Mouse (Mus musculus) natural killer cell, adult 2 months (primary cell): Measurements from ENCODE around the gene Slco3a1.

Experiments used
- DNase-seq, 2 experiments: peaks; one replicate each; pipeline ENCODE4 v3.0.0; 2022; ENCODE audit warnings: low spot score in 2 of 2

The Slco3a1 gene

DNA sequence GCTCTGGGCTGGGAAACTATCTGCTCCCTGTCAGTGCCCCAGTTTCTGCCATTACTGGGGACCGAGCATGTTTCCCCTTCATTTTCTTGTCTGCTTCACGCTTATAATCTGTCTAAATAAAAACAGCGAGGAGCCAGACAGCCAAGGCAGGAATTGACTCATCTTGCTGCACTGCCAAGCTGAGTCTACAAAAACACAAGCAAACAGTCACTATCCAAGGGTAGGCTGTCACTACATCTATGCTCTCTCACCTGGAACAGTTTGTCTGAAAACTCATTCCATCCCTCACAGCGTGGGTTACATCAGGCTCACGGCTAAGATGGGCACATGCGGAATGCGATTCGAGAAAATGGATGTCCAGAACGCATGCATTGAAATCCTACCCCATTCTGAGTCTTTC is 207.6 kb downstream of the Slco3a1 start:
- DNase-seq: no peak

DNA sequence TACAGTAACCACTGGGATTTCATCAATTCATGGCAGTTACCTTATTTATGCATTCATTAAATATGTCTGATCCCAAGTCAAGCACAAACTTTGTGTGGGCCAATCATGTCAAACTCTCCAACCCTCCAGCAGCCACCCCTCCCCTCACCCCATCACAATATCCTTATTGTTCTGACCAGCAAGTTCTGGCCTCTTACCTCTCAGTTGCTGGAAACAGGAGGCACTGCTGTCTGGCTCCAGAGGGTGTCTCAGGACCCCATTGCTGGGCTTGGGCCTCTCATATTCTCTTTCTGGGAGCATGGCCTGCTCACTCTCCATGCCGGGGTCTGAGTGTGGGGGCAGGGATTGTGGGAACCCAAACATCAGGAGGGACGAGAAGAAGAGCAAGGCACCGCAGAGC is 208.1 kb downstream of the Slco3a1 start:
- no peak for DNase-seq

DNA sequence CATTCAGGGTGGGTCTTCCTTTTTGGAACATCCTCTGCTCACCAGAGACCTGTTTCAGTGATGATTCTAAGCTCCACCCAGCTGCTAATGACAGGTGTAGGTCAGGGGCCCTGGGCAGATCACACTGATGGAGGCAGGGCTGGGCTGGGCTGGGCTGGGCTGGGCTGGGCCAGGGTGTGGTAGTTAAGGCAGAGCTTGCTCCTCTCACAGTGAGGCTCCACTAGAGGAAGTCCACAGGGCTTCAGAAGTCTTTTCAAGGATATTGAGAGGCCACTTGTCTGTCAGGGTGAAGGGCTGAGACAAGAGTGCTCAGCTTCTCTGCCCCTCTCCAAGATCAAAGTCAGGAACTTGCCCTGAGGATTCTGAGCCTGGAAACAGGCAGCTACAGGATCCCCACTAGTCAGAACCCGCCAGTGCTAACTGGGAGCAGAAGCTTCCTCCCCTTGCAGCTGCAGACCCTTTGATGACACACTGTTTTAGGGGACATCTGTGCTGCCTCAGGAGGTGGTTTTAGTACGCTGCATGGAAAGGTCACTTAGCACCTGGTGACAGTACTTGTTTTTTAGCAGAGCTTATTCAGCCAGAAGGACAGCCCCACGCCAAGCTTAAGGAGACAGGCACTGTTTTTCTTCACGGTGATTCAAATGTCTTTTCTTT is 213.3 kb downstream of the Slco3a1 start:
- DNase-seq: no peak

DNA sequence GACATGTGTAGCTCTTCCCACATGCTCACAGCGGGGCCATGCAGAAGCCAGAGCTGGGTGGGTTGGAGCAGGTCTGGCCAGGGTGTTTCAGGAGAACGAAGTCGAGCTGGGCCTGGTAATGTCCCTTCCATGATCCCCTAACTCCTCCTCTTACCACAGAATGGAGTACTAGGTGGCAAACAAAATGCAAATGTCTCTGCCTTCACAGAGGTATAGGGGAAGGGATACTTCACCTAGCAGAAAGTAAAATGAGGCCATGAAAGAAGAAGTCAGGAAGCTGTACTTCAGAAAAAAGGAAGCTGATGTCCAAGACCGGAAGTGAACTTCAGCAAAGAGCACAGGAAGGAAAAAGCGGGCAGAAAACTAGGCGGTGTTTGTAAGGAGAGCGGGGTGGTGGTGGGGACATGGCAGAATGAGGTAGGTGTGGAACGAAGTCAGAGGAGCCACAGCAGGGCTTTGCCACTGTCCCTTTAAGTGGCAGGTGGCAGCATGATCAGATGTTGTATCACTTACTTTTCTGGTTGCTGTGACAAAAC is 214.1 kb downstream of the Slco3a1 start:
- no peak for DNase-seq

DNA sequence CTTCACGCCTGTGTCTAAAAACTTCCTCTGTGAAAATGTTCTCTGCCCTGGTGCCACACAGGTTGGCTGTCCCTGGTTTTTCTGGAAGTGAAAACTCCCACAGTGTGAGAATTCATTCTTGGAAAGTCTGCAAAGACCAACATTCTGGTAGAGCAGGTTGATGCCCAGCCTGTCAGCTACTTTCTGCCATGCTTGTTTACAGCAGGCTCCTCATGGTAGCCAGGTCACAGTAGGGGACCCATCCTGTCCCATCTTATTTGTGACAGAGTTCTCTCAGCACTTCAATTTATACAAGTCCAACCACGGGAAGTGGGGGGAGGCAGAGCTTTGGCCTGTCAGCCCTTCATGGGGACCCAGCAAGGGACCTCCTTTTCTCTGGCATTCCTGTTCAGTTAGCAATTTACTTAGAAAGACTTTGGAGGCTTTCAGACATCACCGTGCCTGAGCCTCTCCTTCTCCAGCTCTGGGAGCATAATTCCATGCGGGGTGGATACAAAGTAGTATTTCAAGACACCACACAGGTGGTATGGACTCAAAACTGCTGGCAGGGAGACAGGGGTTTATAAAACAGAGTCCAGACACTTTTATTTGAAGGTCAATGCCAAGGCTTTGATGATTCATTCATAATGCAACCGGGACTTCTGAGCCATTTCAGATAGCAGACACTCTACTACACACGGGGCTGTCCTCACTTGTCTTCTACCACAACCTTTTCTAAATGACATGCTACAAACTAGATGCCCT is 216.7 kb downstream of the Slco3a1 start:
- no peak for DNase-seq

DNA sequence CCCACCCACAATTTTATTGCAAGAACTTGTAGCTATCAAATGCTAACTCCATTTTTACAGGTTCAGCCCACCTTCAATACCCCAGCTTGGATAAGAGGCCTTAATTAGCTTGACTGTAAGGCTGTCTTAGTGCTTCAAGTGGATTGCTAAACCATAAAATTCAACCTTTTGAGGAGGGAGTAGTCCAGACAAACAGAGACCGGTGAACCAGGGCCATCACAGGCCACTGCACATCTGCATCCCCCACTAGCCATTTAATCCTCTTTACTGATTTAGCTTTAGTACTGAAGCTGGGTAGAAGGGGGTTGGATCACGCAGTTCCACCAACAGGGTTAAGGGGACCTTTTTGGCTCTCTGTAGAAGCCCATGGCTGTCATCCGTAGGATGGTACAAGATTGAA is 222.3 kb downstream of the Slco3a1 start:
- DNase-seq: no peak

DNA sequence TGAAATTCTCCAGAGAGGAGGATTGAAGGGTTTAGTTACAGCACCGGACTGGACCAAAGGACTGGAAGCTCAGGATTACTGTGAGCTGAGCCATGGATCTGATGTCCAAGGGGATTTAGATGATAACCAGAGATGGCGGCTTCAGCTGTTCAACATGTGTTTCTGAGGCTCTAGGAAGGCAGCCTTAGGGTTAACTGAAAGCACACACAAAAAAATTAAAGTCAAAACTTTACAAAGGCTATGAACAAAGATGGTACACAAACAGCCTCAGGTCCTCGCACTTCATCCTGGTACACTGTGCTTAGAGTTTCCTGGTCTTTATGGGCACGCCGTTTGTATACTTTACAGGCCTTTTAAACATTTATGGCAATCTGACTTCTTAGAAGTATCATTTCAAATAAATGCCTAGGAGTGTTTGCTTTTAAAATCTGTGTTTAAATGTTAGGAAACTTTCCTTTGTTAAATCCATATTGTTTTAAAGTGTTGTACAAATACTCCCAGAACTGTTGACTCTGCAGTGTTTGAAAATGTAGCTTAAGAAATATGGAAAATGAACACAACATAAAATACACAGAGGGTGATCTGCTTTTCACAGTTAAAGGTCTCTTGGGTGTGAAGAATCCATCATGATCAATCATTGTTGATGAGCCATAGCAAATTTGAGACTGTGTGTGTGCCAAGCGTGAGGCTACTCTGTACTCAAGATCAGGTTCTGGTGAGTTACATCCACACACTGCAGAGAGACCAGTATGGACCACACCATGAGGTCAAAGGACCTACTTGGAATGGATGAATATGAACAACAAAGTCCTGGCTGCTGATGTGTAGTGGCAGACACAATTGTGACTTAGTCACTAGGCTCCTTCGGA is 223.5 kb downstream of the Slco3a1 start:
- DNase-seq: no peak

DNA sequence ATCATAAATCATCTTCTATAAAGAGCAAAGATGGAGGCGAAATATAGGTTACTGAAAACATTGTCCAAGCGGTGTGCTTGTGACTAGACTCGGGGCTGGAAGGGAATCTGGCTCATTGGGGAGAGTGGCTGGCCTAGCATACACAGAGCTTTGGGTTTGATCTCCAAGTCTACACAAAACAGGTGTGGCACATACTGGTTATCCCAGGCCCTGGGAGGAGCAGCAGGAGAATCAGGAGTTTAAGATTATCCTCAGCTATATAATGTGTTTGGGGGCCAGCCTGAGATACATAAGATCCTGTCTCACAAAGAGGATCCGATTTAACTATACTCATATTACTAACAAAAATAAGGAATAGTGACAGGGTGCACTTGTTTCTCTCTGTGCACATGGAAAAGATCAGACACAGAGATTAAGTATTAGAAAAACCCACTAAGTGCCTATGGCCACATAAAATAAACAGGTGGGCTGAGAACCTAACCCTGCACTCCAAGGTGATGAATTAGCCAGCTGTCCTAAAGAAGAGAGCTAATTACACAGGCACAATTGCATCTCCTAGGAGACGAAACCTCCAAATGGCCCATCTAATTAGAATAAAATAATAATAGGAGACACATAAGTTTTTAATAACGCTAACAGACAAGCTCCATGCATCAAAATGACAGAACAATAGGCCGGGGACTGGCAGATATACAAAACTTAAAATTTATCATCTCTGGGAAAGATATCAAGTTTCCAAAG is 224.3 kb downstream of the Slco3a1 start:
- DNase-seq: no peak

DNA sequence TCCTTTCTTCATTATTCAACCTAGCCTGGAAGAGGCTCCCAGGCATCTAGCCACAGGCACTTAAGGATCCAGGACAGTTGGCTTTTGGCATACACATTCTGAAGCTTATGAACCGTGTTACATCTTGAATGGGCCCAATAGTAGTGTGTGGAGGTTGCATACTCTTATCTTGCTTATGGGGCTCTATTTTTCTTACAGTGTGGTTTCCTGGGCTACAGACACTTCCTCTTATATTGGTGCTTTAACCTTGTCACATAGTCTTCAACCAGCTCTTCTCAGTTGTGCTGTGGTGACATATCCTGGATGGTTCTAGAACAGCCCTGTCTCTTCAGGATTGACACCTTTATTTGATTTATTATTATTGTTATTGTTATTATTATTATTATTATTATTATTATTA is 225.6 kb downstream of the Slco3a1 start:
- no peak for DNase-seq

DNA sequence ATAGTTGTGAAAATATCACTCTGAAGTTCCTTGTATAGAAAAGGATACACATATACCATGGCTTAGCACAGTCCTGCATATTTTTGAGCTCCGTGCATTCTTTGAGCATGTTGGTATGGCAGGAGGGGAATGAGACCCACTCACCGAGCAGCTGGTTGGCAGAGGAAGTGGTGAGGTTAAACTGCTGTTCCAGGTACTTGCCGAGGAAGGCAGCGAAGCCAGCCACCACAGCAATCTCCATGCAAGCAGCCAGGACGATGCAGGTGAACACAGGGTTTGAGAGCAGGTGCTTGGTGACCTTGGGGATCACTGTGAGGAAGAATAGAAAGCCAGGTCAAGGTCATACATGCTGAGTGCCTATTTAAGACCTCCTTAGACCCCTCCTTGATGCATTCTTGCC is 226.9 kb downstream of the Slco3a1 start:
- DNase-seq: no peak

DNA sequence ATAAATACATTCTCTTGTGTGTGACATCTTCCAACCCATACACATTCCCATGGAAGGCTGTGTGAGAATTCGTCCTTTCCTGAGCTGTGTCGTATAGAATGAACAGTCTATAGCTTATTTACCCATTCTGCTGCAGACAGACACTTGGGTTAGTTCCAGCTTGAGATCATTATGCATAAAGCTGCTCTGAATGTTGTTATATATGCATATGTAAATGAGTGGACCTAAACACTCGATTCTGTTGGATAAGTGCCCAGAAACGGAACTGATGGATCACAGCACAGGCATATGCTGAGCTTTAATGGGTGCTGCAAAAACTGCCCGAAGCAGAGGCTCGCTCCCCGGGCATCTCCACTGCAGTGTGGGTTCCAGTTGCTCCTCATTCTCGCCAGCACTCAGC is 229.5 kb downstream of the Slco3a1 start:
- no peak for DNase-seq

DNA sequence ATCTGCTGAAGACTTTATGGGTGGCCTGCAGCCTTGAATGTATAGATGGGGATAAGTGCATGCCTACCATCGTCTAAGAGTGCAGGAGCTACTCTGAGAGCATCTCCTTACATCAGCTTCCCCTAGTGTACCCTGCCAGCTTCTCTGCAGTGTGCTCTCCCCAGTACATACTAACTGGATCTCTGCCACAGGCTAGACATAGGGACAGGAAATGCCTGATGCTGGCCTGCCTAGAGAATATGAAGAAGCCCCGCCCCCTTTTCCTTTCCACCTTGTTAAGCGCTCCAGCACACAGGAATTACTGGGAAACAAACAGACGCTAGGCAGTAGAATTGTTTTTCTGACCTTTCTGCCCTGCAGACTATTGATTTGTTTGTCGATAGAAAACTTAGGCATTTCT is 230.9 kb downstream of the Slco3a1 start:
- no peak for DNase-seq

DNA sequence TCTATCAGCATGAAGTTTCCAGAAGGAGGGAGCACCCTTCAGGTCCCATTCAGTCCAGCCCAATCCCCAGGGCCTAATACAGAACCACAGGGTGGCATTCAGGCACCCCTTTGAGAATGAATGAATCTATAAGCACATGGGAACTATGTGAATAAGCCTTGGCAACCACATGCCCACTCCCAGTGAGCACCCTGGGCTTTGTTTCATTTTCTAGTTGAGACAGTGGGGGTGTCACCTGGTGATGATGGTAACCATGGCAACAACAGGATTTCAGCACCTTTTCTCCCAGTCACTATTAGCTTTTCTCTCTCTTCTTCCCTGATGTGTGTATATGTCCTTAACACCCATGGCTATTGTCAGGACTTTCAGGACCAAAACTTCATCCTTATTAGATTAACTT is 231.4 kb downstream of the Slco3a1 start:
- no peak for DNase-seq

DNA sequence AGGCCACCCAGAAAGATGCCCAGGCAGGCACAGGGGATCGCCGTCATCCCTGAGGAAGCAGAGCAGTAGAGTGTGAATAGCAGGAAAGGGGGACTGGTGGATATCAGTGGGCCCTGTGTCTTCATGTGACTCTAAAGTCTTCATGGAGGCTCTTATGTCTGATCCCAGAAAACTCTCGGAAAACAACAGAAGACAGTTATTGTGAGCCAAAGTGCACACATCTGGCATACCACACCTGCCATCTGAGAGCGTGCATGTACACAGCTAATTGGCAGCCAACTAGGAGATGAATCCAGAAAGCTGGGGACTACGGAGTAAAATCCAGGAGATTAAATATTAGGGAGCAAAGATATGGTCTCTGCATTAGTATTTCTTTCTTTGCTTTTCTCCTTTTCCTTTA is 233.9 kb downstream of the Slco3a1 start:
- no peak for DNase-seq

DNA sequence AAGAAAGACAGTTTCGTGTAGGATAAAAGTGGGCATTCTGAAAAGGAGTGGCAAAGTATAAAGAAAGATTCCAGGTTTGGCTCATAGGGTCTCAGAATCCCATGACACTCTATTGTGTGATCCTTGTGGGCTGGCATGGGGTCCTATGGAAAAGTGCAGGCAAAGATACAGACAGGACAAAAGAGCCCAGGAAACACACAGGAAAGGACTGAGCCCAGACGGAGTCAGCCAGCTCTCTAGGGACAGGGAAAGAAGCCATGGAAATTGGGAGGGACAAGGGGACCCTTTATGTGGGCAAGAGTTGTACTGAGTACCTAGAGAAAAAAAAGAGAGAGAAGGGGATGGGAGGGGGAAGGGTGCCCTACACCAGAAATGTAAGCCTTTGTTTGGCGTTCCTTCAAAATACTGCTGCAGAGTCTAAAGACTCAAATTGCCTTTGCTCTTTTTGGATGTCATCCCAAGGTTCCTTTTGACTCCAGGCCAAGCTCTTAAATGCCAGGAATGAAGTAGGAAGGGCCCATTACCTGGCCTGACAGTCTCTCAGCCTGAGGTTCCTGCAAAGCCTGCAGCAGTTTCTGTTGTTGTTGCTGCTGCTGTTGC is 238.6 kb downstream of the Slco3a1 start:
- DNase-seq: no peak

DNA sequence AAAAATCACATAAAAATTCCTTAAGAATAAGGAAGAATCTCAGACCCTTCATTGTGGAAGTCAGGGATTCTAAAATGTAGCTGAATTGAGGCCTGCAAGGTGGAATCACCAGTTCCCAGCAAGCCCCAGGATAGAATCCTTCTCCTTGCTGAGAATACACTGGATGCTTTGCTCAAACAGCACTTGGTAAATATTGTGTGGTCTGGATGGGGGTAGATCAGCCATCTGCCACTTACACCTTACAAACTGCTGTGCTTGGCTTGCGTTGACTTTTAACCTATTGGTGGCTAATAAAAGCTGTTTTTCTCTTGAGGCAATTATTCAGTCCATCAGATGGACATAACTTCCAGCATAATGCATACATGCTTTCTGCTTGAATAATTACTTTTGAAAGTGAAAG is 240.3 kb downstream of the Slco3a1 start:
- DNase-seq: no peak

DNA sequence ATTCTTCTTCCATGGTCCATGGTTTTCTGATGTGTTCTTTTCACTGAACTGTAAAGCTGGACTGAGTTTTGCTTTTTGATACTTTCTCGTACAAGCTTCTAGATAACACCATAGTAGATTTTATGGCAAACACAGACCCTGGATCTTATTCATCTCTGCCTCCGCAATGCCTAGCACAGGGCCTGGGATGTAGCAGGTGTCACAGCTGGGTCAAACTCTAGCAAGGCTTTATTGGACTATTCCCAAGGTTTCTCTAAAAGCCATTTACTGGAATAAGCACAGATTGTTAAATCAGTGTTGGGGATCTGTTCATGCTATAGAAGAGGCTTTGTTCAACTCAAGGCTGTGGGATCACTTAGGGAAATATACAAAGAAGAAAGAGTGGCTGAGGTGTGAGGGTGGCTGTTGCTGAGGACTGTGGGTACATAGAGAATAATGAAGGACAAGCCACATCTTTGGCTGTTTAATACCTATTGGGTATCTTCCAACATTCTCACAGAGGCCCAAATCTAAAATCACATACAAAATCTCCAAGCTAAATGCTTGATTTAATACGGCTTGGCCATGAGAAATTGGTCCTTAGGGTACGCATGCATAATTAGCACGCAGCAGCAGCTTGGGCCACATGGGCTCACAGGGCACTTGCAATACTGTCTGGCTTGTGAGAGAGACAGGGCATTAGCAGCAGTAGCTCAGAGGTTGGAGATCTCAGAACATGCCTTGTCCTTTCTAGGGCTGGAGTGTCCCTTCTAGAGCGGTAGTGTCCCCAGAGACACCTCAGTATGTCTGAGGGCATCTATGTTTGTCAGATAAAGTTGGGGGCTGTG is 241.1 kb downstream of the Slco3a1 start:
- DNase-seq: no peak

DNA sequence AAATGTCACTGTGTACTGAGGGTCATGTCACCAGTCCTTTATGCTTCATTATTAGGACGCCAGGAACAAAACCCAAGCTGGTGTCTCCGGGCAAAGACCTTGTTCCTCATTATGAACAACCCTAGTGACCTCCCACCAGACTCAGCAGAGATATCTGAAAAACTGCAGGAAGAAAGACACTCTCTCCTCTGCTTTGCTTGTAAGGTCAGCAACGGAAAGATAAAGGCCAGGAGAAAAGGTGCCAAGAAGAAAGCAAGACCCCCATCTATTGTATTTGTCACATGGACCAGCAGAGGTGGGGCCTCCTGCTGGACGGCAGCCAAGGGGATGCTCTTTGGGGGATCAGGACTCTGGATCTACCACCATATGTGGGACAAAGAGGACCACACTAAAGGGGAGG is 243.0 kb downstream of the Slco3a1 start:
- DNase-seq: no peak

DNA sequence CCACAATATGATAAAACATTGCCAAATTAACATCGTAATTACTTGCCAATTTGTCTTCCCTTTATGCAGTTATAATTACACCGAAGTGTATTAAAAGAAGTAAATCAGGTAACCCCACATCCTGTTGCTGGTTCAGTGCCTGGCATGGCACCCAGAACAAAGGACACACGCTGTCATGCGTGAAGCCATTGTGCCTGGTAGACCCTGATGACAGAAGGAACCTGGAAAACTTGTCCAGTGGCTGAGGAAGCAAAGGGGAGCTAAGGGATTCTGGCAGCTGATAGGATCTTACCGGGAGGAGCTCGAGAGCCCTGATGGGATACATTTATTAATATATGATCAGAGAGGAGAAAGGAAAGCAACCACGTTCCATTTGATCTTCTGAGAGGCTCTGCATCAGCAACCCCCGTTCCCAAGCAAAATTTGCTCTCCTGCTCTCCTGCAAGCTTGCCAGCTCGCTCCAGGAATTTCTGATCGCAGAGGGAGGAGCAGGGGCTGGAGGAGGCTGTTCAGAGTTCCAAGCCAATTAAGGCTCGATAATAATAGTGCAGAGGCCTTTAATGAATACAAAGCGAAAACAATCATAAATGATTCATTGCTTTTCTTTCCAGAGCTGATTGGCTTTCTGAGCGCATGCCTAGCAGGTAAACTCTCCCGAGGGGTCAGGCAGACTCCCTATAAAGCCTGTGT is 250.8 kb downstream of the Slco3a1 start:
- no peak for DNase-seq

DNA sequence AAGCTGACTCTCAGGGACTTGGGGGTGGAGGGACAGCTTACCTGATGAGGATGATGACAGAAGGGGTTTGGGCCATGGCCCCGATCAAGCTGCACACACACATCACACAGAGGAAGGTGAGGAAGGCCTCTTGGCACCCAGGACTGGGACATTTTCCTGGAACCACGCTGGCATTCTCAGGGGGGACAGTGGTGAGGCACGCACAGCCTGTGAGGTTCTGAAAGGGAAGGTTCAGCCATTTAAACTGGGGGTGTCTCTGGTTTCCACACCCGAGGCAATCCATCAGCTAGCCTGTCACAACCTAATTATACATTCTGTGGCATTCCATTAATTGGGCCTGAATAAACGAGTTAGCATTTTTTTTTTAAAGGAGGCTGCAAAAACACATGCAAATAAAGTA is 251.5 kb downstream of the Slco3a1 start:
- no peak for DNase-seq
